ENCODE assay signal across 24 mouse cellular contexts in genomic region chr14:98477416-98477815, GRCm38 (mm10).
"Had no signal": no experiment of that assay in that cellular context is flagged by ENCODE, and none has a peak within 500 bp of the region (broad histone marks: within the 10 kb centered on the region; RNA-seq: fewer than 3 reads in every experiment).

No protein-coding gene starts in this region.

- H3K9ac ChIP-seq: heart, embryonic 12.5 days; hindbrain, embryonic 12.5 days; hindbrain, embryonic 14.5 days; intestine, embryonic 15.5 days; limb, embryonic 12.5 days had no signal

- H3K4me1 ChIP-seq: heart, embryonic 12.5 days; hindbrain, embryonic 10.5 days; hindbrain, embryonic 12.5 days; intestine, embryonic 15.5 days; limb, embryonic 10.5 days had no signal

- H3K4me3 ChIP-seq: gastrocnemius, adult 2 months; heart, adult 2 months; heart, embryonic 12.5 days; hindbrain, embryonic 10.5 days; hindbrain, embryonic 12.5 days; intestine, embryonic 15.5 days; layer of hippocampus, adult 2 months; left cerebral cortex, adult 2 months; limb, embryonic 10.5 days; limb, embryonic 12.5 days had no signal

- H3K27me3 ChIP-seq: heart, embryonic 12.5 days; hindbrain, embryonic 12.5 days; intestine, embryonic 15.5 days; limb, embryonic 12.5 days had no signal

- DNase-seq: gastrocnemius, adult 2 months; gastrocnemius, postnatal 10 days; gastrocnemius, postnatal 25 days; heart, adult 2 months; heart, postnatal 10 days; heart, postnatal 4 days; kidney, adult 18-20 months; kidney, adult 8-10 months; kidney, postnatal 25 days; kidney, postnatal 4 days; liver had no signal

- H3K9me3 ChIP-seq: heart, embryonic 12.5 days; hindbrain, embryonic 10.5 days; hindbrain, embryonic 12.5 days; intestine, embryonic 15.5 days; limb, embryonic 10.5 days; limb, embryonic 12.5 days had no signal

- H3K27ac ChIP-seq: gastrocnemius, adult 2 months; heart, adult 2 months; hindbrain, embryonic 10.5 days; hindbrain, embryonic 12.5 days; hindbrain, embryonic 14.5 days; intestine, embryonic 15.5 days; layer of hippocampus, adult 2 months; left cerebral cortex, adult 2 months; limb, embryonic 10.5 days; limb, embryonic 12.5 days had no signal

- ATAC-seq: hindbrain, embryonic 16.5 days; inflammation-experienced regulatory T-cells, adult 6 months; intestine, embryonic 15.5 days; intestine, postnatal 0 days had no signal

- H3K4me2 ChIP-seq: heart, embryonic 12.5 days; hindbrain, embryonic 12.5 days; hindbrain, embryonic 14.5 days; intestine, embryonic 15.5 days; limb, embryonic 12.5 days; liver, embryonic 11.5 days had no signal

- H3K36me3 ChIP-seq: heart, embryonic 12.5 days; hindbrain, embryonic 10.5 days; hindbrain, embryonic 12.5 days; intestine, embryonic 15.5 days; limb, embryonic 10.5 days; limb, embryonic 12.5 days had no signal
